Mouse (Mus musculus) heart, embryonic 11.5 days (tissue): ENCODE results near the gene Cemip. TPM values are rescaled to one million over a fixed set of nuclear protein-coding genes. Genes with fewer than 3 reads are reported as not detected.

Source experiments
- ATAC-seq: fragments of 200-750 bp; cut with Nextera tagmentation; replicated peaks from 2 replicates; pipeline ENCODE4 v1.8.0; 2017; ENCODE audit warnings: moderate library complexity; ENCODE audit not compliant: insufficient number of reproducible peaks, low FRiP score, low TSS enrichment
- H3K27ac ChIP-seq: fragments of 300-500 bp; sonication (generic); 2 replicates; pipeline ENCODE4 v1.5.1; 2014; ENCODE audit warnings: mild to moderate bottlenecking, low read depth, low read length
- H3K27me3 ChIP-seq: fragments of 300-500 bp; sonication (generic); 2 replicates; pipeline ENCODE4 v1.6.1; 2014; ENCODE audit warnings: mild to moderate bottlenecking, low read length, mixed read lengths; ENCODE audit not compliant: control insufficient read depth, insufficient read depth
- H3K36me3 ChIP-seq: fragments of 300-500 bp; sonication (generic); 2 replicates; pipeline ENCODE4 v1.6.1; 2014; ENCODE audit warnings: mild to moderate bottlenecking, low read length, moderate library complexity, mixed read lengths; ENCODE audit not compliant: control insufficient read depth, insufficient read depth
- H3K4me1 ChIP-seq: fragments of 300-500 bp; sonication (generic); 2 replicates; pipeline ENCODE4 v1.6.1; 2014; ENCODE audit warnings: low read length; ENCODE audit not compliant: control insufficient read depth, insufficient read depth
- H3K4me2 ChIP-seq: fragments of 300-500 bp; sonication (generic); 2 replicates; pipeline ENCODE4 v1.6.1; 2014; ENCODE audit warnings: mild to moderate bottlenecking, moderate library complexity
- H3K4me3 ChIP-seq: fragments of 300-500 bp; sonication (generic); 2 replicates; pipeline ENCODE4 v1.5.1; 2014; ENCODE audit warnings: low read depth, low read length
- H3K9ac ChIP-seq: fragments of 300-500 bp; sonication (generic); 2 replicates; pipeline ENCODE4 v1.6.1; 2014; ENCODE audit warnings: mild to moderate bottlenecking, low read depth, low read length, moderate library complexity
- H3K9me3 ChIP-seq: fragments of 300-500 bp; sonication (generic); replicated peaks from 2 replicates; pipeline ENCODE4 v1.6.1; 2016; ENCODE audit warnings: low read length; ENCODE audit not compliant: control insufficient read depth
- WGBS: fragments of 180-500 bp; shearing (Covaris S2); extraction: QIAGEN DNeasy Blood & Tissue Kit; methylation state at CpG from one replicate; pipeline ENCODE4 v1.1.7; 2014; ENCODE audit not compliant: insufficient replicate concordance; 5-methylcytosine and 5-hydroxymethylcytosine counted together
- polyA plus RNA-seq: library from polyadenylated mRNA; unstranded; fragments of >200 nt; fragmentation: Nextera tagmentation; extraction: Ambion mirVana; gene quantifications from 2 replicates; pipeline ENCODE4 v1.2.1, GENCODE M21; 2014

Cemip gene
- polyA plus RNA-seq, 1 experiment from 2014 or later, result 0.82 TPM

- H3K27ac ChIP-seq, result no peak overlapping the region
- H3K4me3 ChIP-seq, result no peak overlapping the region
- no peak for ATAC-seq
- no peak overlapping the region for H3K9ac ChIP-seq
- no peaks in the 10 kb centered on the region for H3K27me3 ChIP-seq
- H3K4me1 ChIP-seq, result no peaks in the 10 kb centered on the region
- WGBS, result 47% methylated on average over 3 of the region's 3 CpGs
- H3K9me3 ChIP-seq, result no peaks in the 10 kb centered on the region
- no peaks in the 10 kb centered on the region for H3K36me3 ChIP-seq
- H3K4me2 ChIP-seq, result no peak overlapping the region
These were observed 57.1 kb downstream of the Cemip start for GRCm38 (mm10) chr7:84029120-84029771.

- Histone ChIP-seq H3K4me3 (no peak overlapping the region), H3K27ac (no peak overlapping the region), H3K4me2 (no peak overlapping the region), H3K27me3 (no peaks in the 10 kb centered on the region), H3K36me3 (no peaks in the 10 kb centered on the region), H3K4me1 (no peaks in the 10 kb centered on the region), H3K9me3 (no peaks in the 10 kb centered on the region), H3K9ac (no peak overlapping the region)
- 63% methylated on average over 4 of the region's 4 CpGs for WGBS
- no peak for ATAC-seq
These were observed 57.9 kb downstream of the Cemip start for GRCm38 (mm10) chr7:84028368-84028767.

DNA sequence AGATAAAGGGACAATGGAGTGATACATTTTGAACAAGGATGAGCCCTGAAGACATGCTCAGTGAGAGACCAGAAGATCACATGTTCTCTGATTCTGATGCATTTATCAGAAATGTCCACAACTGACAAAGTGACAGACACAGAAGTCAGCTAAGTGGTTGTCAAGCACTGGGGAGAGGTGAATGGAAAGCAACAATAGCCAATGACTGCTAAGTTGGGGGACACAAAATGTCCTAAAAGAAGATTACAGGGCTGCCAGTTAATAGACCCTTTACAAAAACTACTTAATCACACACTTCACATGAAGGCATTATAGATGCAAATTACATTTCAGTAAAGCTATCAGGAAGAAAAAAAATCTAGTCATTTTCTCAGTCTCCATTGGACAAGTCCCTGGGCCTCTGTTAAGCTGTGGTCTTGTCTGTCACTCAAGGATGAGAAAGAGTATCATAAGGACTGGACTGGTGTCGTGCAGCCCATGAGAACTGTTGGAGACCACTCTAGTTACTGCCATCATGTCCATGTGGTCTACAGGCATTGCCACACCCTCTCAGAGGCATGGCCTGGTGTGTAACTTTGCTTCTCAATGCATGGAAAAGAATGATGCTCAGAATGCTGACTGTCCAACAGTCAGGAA lies 59.2 kb downstream of the Cemip start:
- Histone ChIP-seq H3K36me3 (no peaks in the 10 kb centered on the region), H3K9me3 (no peaks in the 10 kb centered on the region), H3K4me2 (no peak overlapping the region), H3K9ac (no peak overlapping the region), H3K27me3 (no peaks in the 10 kb centered on the region), H3K4me3 (no peak overlapping the region), H3K27ac (no peak overlapping the region), H3K4me1 (no peaks in the 10 kb centered on the region)
- no peak for ATAC-seq
- 69% methylated on average over 1 of the region's 1 CpGs for WGBS

DNA sequence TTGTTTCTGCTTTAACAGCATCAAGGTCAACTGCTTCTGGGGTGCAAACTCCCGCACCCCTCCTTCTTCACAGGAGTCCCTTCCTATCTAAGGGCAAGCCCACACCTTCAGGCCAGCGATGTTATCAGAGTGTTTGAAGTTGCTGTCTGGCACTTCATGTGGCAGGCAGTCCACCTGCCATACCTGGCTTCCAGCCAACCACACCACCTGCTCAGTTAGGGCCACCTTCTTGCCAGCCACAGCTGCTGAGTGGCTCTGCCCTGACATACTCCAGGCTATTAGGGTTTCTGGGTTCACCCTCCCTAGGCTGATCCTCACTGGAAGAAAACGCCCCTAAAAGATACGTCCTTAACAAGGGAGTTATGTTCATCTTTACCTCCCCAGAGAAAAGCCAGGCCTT lies 60.2 kb downstream of the Cemip start:
- Histone ChIP-seq H3K4me3 (no peak overlapping the region), H3K9ac (no peak overlapping the region), H3K36me3 (no peaks in the 10 kb centered on the region), H3K4me2 (no peak overlapping the region), H3K27me3 (no peaks in the 10 kb centered on the region), H3K27ac (no peak overlapping the region), H3K4me1 (no peaks in the 10 kb centered on the region), H3K9me3 (no peaks in the 10 kb centered on the region)
- ATAC-seq, result no peak
- WGBS, result 53% methylated on average over 4 of the region's 4 CpGs

DNA sequence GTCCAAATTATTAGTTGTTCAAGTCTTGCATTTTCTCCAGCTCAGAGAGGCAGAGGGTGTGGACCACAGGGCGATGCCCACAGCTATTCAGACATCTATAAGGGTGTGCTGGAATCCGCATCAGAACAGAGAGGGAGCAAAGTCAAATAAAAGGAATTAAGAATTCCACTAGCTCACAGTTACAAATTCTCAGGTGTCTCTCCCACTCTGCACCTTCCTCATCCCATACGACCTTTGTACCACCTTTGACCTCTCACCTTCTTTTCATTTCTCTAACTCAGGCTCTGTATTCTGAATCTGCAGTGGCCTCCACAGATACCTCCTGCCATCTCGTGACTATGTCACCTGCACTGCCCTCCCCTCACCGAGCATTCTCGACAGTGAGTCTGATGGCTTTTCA lies 62.8 kb downstream of the Cemip start:
- H3K4me1 ChIP-seq, result no peaks in the 10 kb centered on the region
- WGBS, result 73% methylated on average over 6 of the region's 6 CpGs
- no peak overlapping the region for H3K27ac ChIP-seq
- no peak for ATAC-seq
- no peaks in the 10 kb centered on the region for H3K36me3 ChIP-seq
- H3K4me3 ChIP-seq, result no peak overlapping the region
- H3K4me2 ChIP-seq, result no peak overlapping the region
- no peaks in the 10 kb centered on the region for H3K9me3 ChIP-seq
- no peak overlapping the region for H3K9ac ChIP-seq
- H3K27me3 ChIP-seq, result no peaks in the 10 kb centered on the region

DNA sequence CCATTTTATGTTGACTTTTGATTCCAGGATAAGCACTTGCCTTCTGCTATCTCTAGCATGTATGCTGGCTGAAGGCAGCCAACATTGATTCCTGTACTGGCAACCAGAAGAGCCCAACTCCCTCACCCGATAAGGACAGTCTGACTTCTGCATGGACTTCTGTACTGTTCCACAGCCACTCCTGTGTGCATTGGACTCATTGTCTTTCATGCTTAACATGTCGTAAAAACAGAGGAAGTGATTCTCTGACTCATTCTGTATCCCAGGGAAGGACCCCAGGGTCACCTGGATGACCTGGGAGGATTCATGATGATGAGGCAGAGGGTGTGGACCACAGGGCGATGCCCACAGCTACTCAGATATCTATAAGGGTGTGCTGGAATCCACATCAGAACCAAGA lies 63.8 kb downstream of the Cemip start:
- no peak overlapping the region for H3K9ac ChIP-seq
- no peaks in the 10 kb centered on the region for H3K9me3 ChIP-seq
- ATAC-seq, result no peak
- H3K36me3 ChIP-seq, result no peaks in the 10 kb centered on the region
- H3K4me1 ChIP-seq, result no peaks in the 10 kb centered on the region
- 77% methylated on average over 3 of the region's 3 CpGs for WGBS
- no peak overlapping the region for H3K27ac ChIP-seq
- no peak overlapping the region for H3K4me2 ChIP-seq
- no peak overlapping the region for H3K4me3 ChIP-seq
- H3K27me3 ChIP-seq, result no peaks in the 10 kb centered on the region

DNA sequence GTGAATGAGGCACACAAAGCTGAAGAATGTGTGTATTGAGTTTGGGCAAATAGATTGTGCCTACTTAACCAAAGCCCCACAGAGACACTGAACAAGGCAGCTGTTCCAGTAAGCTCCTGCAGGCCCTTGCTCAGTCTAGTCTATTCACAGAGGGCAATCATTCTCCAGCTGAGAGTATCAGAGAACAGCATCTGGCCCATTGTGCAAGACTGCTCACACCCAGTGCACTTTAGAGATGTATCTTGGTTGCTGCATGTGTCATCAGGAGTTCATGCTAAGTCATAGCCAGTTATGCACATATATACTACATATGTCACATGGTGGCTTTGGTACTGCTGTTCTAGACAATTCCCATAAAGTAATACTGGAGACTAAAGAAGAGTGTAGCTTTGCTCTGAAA lies 66.9 kb downstream of the Cemip start:
- no peak for ATAC-seq
- no peak overlapping the region for H3K27ac ChIP-seq
- no peaks in the 10 kb centered on the region for H3K36me3 ChIP-seq
- H3K9me3 ChIP-seq, result no peaks in the 10 kb centered on the region
- H3K4me3 ChIP-seq, result no peak overlapping the region
- H3K9ac ChIP-seq, result no peak overlapping the region
- no peaks in the 10 kb centered on the region for H3K27me3 ChIP-seq
- H3K4me1 ChIP-seq, result no peaks in the 10 kb centered on the region
- no peak overlapping the region for H3K4me2 ChIP-seq

- 63% methylated on average over 5 of the region's 5 CpGs for WGBS
- no peak for ATAC-seq
These were observed 67.7 kb downstream of the Cemip start for GRCm38 (mm10) chr7:84018291-84019266.

More at GRCm38 (mm10) chr7:84018291-84019266, 67.7 kb downstream of the Cemip start:
- Histone ChIP-seq H3K4me3 (no peak overlapping the region), H3K9ac (no peak overlapping the region), H3K36me3 (no peaks in the 10 kb centered on the region), H3K9me3 (no peaks in the 10 kb centered on the region), H3K27ac (no peak overlapping the region), H3K4me2 (no peak overlapping the region), H3K27me3 (no peaks in the 10 kb centered on the region), H3K4me1 (no peaks in the 10 kb centered on the region)
